Mouse (Mus musculus) erythroblast, embryonic 14.5 days (primary cell): Measurements from ENCODE around the gene Traf4.

Experiments used
- GATA1 ChIP-seq: IDR thresholded peaks from 2 replicates; pipeline ENCODE4 v1.6.1; 2012; ENCODE audit warnings: low read length, inconsistent platforms, mixed read lengths
- TAL1 ChIP-seq: IDR thresholded peaks from 3 replicates; pipeline ENCODE4 v1.6.1; 2012; ENCODE audit warnings: low read length, inconsistent platforms, mixed read lengths

- no peak for TF ChIP-seq TAL1
- TF ChIP-seq GATA1: no peak
Observed at GRCm38 (mm10) chr11:78146168-78146567, 19.2 kb downstream of the Traf4 start.
